Mouse (Mus musculus) embryonic facial prominence, embryonic 15.5 days (tissue): Measurements from ENCODE around the gene Adam11. TPM values are rescaled to one million over a fixed set of nuclear protein-coding genes. Genes with fewer than 3 reads are reported as not detected.

ENCODE experiments used
- ATAC-seq: fragments of 200-750 bp; cut with Nextera tagmentation; 2 replicates; pipeline ENCODE4 v1.8.0; 2017; ENCODE audit warnings: low read depth, moderate TSS enrichment; ENCODE audit not compliant: insufficient number of reproducible peaks, low FRiP score, low TSS enrichment
- H3K27ac ChIP-seq: fragments of 300-500 bp; sonication (generic); replicated peaks from 2 replicates; pipeline ENCODE4 v1.5.1; 2015; ENCODE audit warnings: mild to moderate bottlenecking, inconsistent platforms
- H3K27me3 ChIP-seq: fragments of 300-500 bp; sonication (generic); 2 replicates; pipeline ENCODE4 v1.6.1; 2015; ENCODE audit warnings: inconsistent platforms
- H3K36me3 ChIP-seq: fragments of 300-500 bp; sonication (generic); 2 replicates; pipeline ENCODE4 v1.6.1; 2015; ENCODE audit warnings: mild to moderate bottlenecking, inconsistent platforms
- H3K4me1 ChIP-seq: fragments of 300-500 bp; sonication (generic); 2 replicates; pipeline ENCODE4 v1.6.1; 2015; ENCODE audit warnings: inconsistent platforms
- H3K4me2 ChIP-seq: fragments of 300-500 bp; sonication (generic); replicated peaks from 2 replicates; pipeline ENCODE4 v1.6.1; 2015; ENCODE audit warnings: mild to moderate bottlenecking, inconsistent platforms
- H3K4me3 ChIP-seq: fragments of 300-500 bp; sonication (generic); replicated peaks from 2 replicates; pipeline ENCODE4 v1.5.1; 2015; ENCODE audit warnings: mild to moderate bottlenecking, inconsistent platforms
- H3K9ac ChIP-seq: fragments of 300-500 bp; sonication (generic); 2 replicates; pipeline ENCODE4 v1.6.1; 2015; ENCODE audit warnings: inconsistent platforms
- H3K9me3 ChIP-seq: fragments of 300-500 bp; sonication (generic); replicated peaks from 2 replicates; pipeline ENCODE4 v1.6.1; 2016; ENCODE audit warnings: inconsistent platforms
- WGBS: fragments of 180-500 bp; shearing (Covaris S2); methylation state at CpG from one replicate; pipeline ENCODE4 v1.1.7; 2015; 5-methylcytosine and 5-hydroxymethylcytosine counted together
- polyA plus RNA-seq: library from polyadenylated mRNA; unstranded; fragments of >200 nt; fragmentation: Nextera tagmentation; extraction: Ambion mirVana; gene quantifications from 2 replicates; pipeline ENCODE4 v1.2.1, GENCODE M21; 2015

Adam11 gene
- polyA plus RNA-seq, 1 experiment from 2014 or later, result 7.1 TPM

- Histone ChIP-seq H3K36me3 (peaks cover 3% of the 10 kb centered on the region; the same call in 1 of the 2 replicates), H3K4me3 (no peak overlapping the region), H3K4me2 (no peak overlapping the region), H3K9me3 (no peaks in the 10 kb centered on the region), H3K4me1 (peaks cover 43% of the 10 kb centered on the region), H3K27ac (no peak overlapping the region), H3K9ac (no peak overlapping the region), H3K27me3 (no peaks in the 10 kb centered on the region)
- ATAC-seq, result no peak
- WGBS, result 79% methylated on average over 8 of the region's 8 CpGs
These were observed 17.9 kb downstream of the Adam11 start for GRCm38 (mm10) chr11:102779081-102779638.

GRCm38 (mm10) chr11:102779824-102780223, 18.6 kb downstream of the Adam11 start:
- WGBS, result 67% methylated on average over 7 of the region's 7 CpGs
- H3K27ac ChIP-seq, result no peak overlapping the region
- no peak overlapping the region for H3K9ac ChIP-seq
- no peak overlapping the region for H3K4me3 ChIP-seq
- H3K9me3 ChIP-seq, result no peaks in the 10 kb centered on the region
- ATAC-seq, result no peak
- H3K4me1 ChIP-seq, result peaks cover 40% of the 10 kb centered on the region
- peaks cover 3% of the 10 kb centered on the region; the same call in 1 of the 2 replicates for H3K36me3 ChIP-seq
- H3K4me2 ChIP-seq, result no peak overlapping the region
- no peaks in the 10 kb centered on the region for H3K27me3 ChIP-seq

DNA sequence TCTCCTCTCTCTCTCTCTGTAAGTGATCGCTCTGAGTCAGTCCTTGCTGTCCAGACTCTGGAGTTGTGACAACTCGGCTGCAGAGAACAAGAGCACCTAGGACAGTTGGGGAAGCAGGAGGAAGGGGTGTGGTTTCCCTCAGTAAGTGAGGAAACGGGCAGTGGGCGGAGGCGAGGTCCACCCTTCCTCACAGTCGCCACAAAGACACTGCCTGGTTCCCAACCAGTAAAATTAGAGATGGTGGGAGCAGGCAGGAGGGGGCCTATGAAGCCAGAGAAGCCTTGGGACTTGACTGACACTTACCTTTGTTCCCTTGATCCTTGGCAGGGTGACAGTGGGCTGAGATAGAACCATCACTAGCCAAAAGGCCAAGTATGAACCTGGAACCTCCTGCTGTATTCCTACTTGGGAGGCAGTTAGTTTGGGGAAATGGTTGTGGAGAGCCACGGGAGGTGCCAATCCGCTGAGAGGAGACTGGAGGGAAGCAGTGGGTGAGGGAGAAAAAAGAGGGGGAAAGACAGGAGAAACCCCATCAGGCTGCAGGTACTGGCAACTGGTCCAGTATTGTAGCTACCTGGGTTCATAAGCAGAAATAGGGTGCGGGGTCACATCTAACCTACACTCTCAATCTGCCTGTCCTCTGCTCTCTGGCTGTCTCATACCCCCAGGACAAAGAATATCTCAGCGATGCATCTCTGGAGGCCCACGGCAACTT, 19.2 kb downstream of the Adam11 start:
- Histone ChIP-seq H3K4me3 (no peak overlapping the region), H3K4me1 (peaks cover 35% of the 10 kb centered on the region), H3K4me2 (no peak overlapping the region), H3K9me3 (no peaks in the 10 kb centered on the region), H3K9ac (no peak overlapping the region), H3K27me3 (no peaks in the 10 kb centered on the region), H3K36me3 (peaks cover 3% of the 10 kb centered on the region; the same call in 1 of the 2 replicates), H3K27ac (no peak overlapping the region)
- no peak for ATAC-seq
- WGBS, result 43% methylated on average over 11 of the region's 11 CpGs

GRCm38 (mm10) chr11:102780986-102781351, 19.7 kb downstream of the Adam11 start:
- 48% methylated on average over 10 of the region's 10 CpGs for WGBS
- no peak overlapping the region for H3K4me3 ChIP-seq
- no peaks in the 10 kb centered on the region for H3K9me3 ChIP-seq
- H3K27me3 ChIP-seq, result no peaks in the 10 kb centered on the region
- H3K4me2 ChIP-seq, result no peak overlapping the region
- peaks cover 31% of the 10 kb centered on the region for H3K4me1 ChIP-seq
- no peak overlapping the region for H3K27ac ChIP-seq
- peaks cover 3% of the 10 kb centered on the region; the same call in 1 of the 2 replicates for H3K36me3 ChIP-seq
- no peak overlapping the region for H3K9ac ChIP-seq
- ATAC-seq, result no peak

GRCm38 (mm10) chr11:102781523-102781922, 20.3 kb downstream of the Adam11 start:
- no peak overlapping the region for H3K27ac ChIP-seq
- no peak overlapping the region for H3K4me2 ChIP-seq
- H3K4me1 ChIP-seq, result peaks cover 31% of the 10 kb centered on the region
- H3K9ac ChIP-seq, result no peak overlapping the region
- H3K9me3 ChIP-seq, result no peaks in the 10 kb centered on the region
- H3K27me3 ChIP-seq, result no peaks in the 10 kb centered on the region
- H3K4me3 ChIP-seq, result no peak overlapping the region
- ATAC-seq, result no peak
- peaks cover 3% of the 10 kb centered on the region; the same call in 1 of the 2 replicates for H3K36me3 ChIP-seq
- 87% methylated on average over 4 of the region's 4 CpGs for WGBS

- Histone ChIP-seq H3K36me3 (no peaks in the 10 kb centered on the region), H3K27me3 (no peaks in the 10 kb centered on the region), H3K4me3 (no peak overlapping the region), H3K9me3 (no peaks in the 10 kb centered on the region), H3K9ac (no peak overlapping the region), H3K27ac (no peak overlapping the region), H3K4me1 (peaks cover 16% of the 10 kb centered on the region; the same call in 1 of the 2 replicates), H3K4me2 (no peak overlapping the region)
- 73% methylated on average over 7 of the region's 7 CpGs for WGBS
- ATAC-seq, result no peak
These were observed 22.2 kb downstream of the Adam11 start for GRCm38 (mm10) chr11:102783443-102783842.

GRCm38 (mm10) chr11:102787688-102788177, 26.5 kb downstream of the Adam11 start:
- H3K27me3 ChIP-seq, result no peaks in the 10 kb centered on the region
- H3K4me1 ChIP-seq, result no peaks in the 10 kb centered on the region; the same call in 1 of the 2 replicates
- H3K9me3 ChIP-seq, result no peaks in the 10 kb centered on the region
- no peak overlapping the region for H3K4me3 ChIP-seq
- no peaks in the 10 kb centered on the region for H3K36me3 ChIP-seq
- ATAC-seq, result no peak
- no peak overlapping the region for H3K27ac ChIP-seq
- no peak overlapping the region for H3K9ac ChIP-seq
- no peak overlapping the region for H3K4me2 ChIP-seq
- 57% methylated on average over 5 of the region's 5 CpGs for WGBS

DNA sequence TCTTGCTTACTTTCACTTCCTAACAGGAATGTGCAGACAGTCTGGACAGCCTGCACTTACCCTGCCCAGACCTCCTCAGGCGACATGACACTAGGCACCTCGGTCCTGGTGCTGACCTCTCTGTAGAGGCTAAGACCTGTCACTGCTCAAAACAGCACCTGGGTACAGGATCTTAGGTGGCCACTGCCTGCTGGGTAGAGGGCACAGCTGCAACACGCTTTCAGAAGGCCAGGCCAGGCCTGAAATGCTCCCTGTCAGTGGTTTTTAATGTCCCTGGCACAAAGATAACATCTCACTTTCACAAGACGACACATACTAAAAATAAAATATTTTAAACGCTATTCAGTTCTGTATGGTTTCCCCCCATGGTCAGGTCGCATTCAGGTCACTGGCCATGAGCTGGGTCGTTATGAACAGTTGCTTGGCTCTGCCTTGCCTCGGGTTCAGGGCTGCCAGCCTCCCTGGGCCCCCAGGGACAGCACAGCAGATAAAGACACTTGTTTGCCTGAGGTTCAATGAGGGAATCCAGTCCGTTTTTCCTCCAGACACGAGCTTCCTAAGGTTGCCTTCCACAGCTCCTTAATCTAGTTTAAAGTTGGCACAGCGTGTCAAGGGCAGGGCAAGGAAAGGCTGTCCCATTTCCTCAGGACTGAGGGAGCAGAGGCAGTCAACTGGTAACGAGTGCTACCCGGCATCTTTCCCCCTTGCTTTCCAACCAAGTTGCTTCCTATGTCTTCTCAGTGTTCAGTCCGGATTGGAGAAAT, 30.6 kb downstream of the Adam11 start:
- ATAC-seq, result no peak
- no peaks in the 10 kb centered on the region for H3K9me3 ChIP-seq
- H3K4me1 ChIP-seq, result no peaks in the 10 kb centered on the region; the same call in 1 of the 2 replicates
- H3K27ac ChIP-seq, result no peak overlapping the region
- peaks cover 11% of the 10 kb centered on the region; the same call in 1 of the 2 replicates for H3K36me3 ChIP-seq
- no peaks in the 10 kb centered on the region for H3K27me3 ChIP-seq
- no peak overlapping the region for H3K4me2 ChIP-seq
- H3K4me3 ChIP-seq, result no peak overlapping the region
- H3K9ac ChIP-seq, result no peak overlapping the region
- WGBS, result 44% methylated on average over 14 of the region's 14 CpGs

- 62% methylated on average over 8 of the region's 8 CpGs for WGBS
- H3K4me1 ChIP-seq, result no peaks in the 10 kb centered on the region; the same call in 1 of the 2 replicates
- H3K27me3 ChIP-seq, result no peaks in the 10 kb centered on the region
- H3K27ac ChIP-seq, result no peak overlapping the region
- no peaks in the 10 kb centered on the region for H3K9me3 ChIP-seq
- no peak for ATAC-seq
- H3K4me2 ChIP-seq, result no peak overlapping the region
- no peak overlapping the region for H3K4me3 ChIP-seq
- H3K36me3 ChIP-seq, result peaks cover 22% of the 10 kb centered on the region; the same call in 1 of the 2 replicates
- H3K9ac ChIP-seq, result no peak overlapping the region
These were observed 32.9 kb downstream of the Adam11 start for GRCm38 (mm10) chr11:102794157-102794556.

- Histone ChIP-seq H3K4me3 (no peak overlapping the region), H3K9ac (no peak overlapping the region), H3K4me2 (no peak overlapping the region), H3K27ac (no peak overlapping the region), H3K27me3 (no peaks in the 10 kb centered on the region), H3K9me3 (no peaks in the 10 kb centered on the region), H3K36me3 (peaks cover 52% of the 10 kb centered on the region), H3K4me1 (peaks cover 10% of the 10 kb centered on the region)
- 80% methylated on average over 5 of the region's 5 CpGs for WGBS
- ATAC-seq, result no peak
These were observed 42.2 kb downstream of the Adam11 start for GRCm38 (mm10) chr11:102803453-102803852.

DNA sequence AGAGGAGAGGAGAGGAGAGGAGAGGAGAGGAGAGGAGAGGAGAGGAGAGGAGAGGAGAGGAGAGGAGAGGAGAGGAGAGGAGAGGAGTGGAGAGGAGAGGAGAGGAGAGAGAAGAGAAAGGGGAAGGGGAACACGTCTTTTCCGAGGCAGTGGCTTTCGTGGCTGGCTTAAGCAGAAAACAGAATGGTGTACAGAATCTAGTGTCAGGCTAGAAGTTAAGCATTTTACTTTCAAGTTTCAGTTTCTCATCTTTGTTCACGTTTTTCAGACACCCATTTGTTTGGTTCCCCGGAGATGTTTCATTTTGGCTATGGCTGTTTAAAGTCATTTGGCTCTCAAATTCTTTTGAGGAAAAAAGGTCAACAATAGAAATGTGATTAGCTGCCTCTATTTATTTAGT, 47.0 kb downstream of the Adam11 start:
- no peaks in the 10 kb centered on the region for H3K27me3 ChIP-seq
- no peak overlapping the region for H3K9ac ChIP-seq
- H3K4me1 ChIP-seq, result peaks cover 9% of the 10 kb centered on the region; the same call in 1 of the 2 replicates
- H3K4me2 ChIP-seq, result no peak overlapping the region
- H3K4me3 ChIP-seq, result no peak overlapping the region
- no peak overlapping the region for H3K27ac ChIP-seq
- ATAC-seq, result no peak
- H3K9me3 ChIP-seq, result no peaks in the 10 kb centered on the region
- peaks cover 19% of the 10 kb centered on the region for H3K36me3 ChIP-seq
- WGBS, result 69% methylated on average over 5 of the region's 5 CpGs
